Mouse (Mus musculus): ENCODE measurements around the gene Haspin.
A peak's percentile ranks its signal among the peaks of the same experiment; 100 is the strongest.

Haspin gene

GRCm38 (mm10) chr11:73137591-73138501 is at the start of gene Haspin:
Gene Haspin (minus strand): TSS chr11:73138294.
- no peak for DNase-seq (ENCODE audit: extremely low read depth, low read depth, low spot score)

- DNase-seq (ENCODE audit: extremely low read depth, low read depth, low spot score), result no peak
Measured at GRCm38 (mm10) chr11:73187231-73187630, 49.1 kb upstream of the Haspin start.

DNA sequence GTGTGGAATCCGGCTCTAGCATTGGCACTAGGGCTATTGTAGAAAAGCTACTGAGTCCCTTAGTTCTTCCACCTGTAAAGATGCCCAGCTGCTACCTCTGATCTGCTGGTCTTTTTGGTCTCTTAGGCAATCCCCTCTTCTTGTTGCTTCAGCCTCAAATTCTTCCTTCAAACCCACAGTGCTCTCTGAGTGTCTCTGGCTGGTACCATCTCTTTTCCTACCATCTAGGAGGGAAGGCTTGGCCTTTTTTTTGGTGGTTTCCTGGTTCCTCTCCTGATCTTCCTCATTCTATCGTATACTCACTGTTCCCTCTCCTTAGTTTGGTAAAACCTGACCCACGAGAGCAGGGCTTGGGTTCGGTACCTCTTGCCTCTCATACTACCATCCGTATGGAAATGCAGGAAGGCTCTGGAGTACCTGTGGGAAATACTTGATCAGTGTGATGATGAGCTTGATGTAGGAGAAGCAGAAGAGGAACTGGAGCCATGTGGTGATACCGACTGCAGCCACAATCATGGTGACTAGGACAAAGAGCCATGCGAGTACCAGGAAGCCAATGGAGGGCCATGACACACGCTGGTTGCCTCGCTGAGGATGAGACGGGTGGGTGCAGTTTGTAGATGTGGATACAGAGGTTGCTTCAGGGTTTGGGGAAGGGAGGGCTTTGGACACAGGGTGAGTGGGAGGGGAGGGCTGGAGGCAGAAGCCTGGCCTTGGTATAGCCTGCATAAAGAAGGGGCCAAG is 48.0 kb upstream of the Haspin start:
- DNase-seq (ENCODE audit: extremely low read depth, low read depth, low spot score), result no peak

DNA sequence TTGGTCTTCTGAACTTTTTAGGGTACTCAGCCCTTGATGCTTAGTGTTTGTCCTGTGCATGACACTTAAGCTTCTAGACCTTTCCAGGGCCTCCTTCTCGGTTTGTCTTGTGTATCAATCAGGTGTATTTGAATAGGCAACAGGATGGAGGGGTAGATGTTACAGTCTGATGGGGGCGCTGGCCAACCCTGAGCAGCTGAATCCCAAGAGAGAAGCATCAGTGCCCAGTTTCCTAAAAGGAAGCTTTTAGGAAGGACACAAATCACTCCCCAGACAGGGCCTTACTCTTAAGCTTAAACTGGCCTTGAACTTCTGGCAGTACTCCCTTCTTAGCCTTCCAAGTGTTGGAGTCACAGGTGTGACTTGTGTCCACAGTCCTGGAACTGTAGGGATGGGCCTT is 39.8 kb upstream of the Haspin start:
- DNase-seq (ENCODE audit: extremely low read depth, low read depth, low spot score), result no peak

- DNase-seq (ENCODE audit: extremely low read depth, low read depth, low spot score), result no peak
Measured at GRCm38 (mm10) chr11:73177509-73177875, 39.4 kb upstream of the Haspin start.

- DNase-seq (ENCODE audit: extremely low read depth, low read depth, low spot score), result no peak
Measured at GRCm38 (mm10) chr11:73176608-73177508, 38.8 kb upstream of the Haspin start, which contains the start of the genes Emc6 and Tax1bp3. Gene Emc6 (minus strand): TSS chr11:73177037. Gene Tax1bp3 (plus strand): TSS chr11:73177083.

DNA sequence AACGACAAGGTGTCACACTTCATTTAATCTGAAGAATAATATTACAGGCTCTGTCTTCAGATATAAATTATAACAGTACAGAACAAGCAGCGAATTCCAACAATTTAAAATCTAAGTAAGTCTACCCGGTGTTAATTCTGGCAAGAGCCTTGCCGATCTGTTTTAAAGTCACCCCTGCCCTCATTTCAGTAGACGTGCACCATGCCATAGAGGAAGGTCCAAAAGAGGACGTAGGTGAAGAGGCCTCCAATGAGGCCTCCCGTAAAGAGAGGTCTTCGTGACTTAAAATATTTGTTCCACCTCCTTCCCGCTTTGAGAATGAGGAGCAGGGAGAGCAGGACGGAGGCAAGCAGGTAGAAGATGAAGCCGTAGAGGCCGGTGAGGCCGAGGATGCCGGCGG is 38.1 kb upstream of the Haspin start:
- no peak for DNase-seq (ENCODE audit: extremely low read depth, low read depth, low spot score)

DNA sequence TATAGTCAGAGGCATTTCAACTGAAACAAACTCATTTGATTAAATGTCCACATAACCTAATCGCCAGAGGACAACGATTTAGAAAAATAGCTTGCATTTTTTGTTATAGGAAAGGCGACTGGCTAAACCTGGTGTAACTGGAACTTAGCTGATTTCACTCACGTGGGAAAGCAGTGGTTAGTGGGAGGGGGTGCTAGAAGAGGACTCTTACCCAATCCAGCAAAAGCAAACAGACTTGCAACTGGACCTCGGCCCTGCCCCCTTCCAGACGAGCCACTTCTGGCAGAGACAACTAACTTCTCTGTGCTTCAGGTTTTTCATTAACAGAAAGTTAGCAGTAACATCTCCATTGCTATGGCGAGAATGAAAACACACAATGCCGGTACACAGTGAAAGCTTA is 37.5 kb upstream of the Haspin start:
- no peak for DNase-seq (ENCODE audit: extremely low read depth, low read depth, low spot score)

DNA sequence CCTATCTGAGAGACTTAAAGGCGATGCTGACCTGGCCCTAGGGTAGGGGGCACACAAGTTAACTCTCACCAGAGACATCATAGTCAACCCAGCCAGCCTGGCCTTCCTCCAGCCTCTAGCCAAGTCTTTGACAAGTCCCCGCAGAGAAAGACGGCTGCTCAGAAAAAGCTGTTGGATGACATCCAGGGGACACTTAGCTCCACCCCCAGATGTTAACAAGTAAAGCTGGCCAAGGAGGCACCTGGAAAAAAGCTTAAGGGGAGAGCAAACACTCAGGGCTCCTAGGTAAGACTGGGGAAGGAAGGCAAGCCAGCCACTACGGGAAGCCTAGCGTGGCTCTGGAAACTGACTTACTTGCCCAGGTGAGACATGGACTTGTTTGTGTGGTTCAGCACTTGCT is 34.1 kb upstream of the Haspin start:
- DNase-seq (ENCODE audit: extremely low read depth, low read depth, low spot score), result peak; percentile 65

GRCm38 (mm10) chr11:73169231-73169630 is 31.1 kb upstream of the Haspin start:
- DNase-seq (ENCODE audit: extremely low read depth, low read depth, low spot score), result no peak

DNA sequence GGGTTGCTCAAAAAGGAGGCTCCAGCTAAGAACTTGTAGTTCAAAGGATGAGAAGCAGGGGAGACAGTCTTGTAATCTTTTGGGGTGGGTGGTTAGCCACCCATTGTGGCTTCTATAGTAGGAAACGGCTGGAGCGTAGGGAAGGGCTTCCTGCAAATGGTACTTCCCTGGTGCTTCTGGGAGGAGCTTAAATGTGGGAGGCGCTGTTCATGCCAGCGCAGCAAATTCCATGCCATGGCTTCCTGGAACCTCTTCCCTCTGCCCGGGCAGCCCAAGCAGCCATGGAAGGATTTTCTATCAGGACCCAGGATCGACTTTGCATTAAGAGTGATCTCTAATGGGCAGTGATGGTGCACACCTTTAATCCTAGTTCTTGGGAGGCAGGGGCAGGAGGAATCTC is 30.5 kb upstream of the Haspin start:
- no peak for DNase-seq (ENCODE audit: extremely low read depth, low read depth, low spot score)

- no peak for DNase-seq (ENCODE audit: extremely low read depth, low read depth, low spot score)
Measured at GRCm38 (mm10) chr11:73168071-73168470, 30.0 kb upstream of the Haspin start.

- no peak for DNase-seq (ENCODE audit: extremely low read depth, low read depth, low spot score)
Measured at GRCm38 (mm10) chr11:73162284-73162683, 24.2 kb upstream of the Haspin start.

GRCm38 (mm10) chr11:73161616-73162015 is 23.5 kb upstream of the Haspin start:
- no peak for DNase-seq (ENCODE audit: extremely low read depth, low read depth, low spot score)

GRCm38 (mm10) chr11:73160811-73161200 is 22.7 kb upstream of the Haspin start:
- DNase-seq (ENCODE audit: extremely low read depth, low read depth, low spot score), result no peak

DNA sequence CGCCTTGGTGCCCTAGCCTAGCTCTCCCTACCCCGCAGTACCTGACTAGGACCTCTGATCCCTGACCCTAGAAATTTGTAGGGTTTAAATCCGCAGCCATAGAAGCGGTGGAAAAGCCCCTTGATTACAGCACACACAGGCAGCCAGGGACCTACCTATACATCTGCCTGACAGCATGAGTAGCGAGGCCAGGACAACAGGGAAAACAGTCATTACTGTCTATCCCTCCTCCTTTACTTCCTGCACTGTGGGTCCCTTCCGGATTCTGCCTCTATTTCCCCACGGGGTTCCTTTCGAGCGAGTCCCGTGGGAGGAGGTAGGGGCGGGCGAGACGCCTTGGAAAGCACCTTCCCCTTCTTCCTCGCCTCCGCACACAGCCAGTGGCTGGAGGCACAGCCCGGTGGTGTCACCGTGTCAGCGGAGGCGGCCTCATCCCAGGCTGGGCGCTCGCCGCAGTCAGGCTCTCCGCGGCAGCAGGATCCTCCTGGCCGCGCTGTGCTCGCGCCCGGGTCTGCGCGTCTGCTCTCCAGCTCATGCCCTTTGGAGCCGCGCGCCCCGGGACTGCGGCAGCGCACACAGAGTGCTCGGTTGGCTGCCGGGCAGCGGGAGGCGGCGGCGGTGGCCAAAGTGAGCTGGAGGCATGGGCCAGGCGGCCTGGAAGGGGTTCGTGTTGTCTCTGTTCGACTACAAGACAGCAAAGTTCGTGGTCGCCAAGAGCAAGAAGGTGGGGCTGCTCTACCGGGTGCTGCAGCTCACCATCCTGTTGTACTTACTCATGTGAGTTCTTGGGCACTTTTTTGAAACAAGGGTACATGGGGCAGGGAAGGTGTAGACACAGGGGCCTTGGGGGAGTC is 22.1 kb upstream of the Haspin start, which contains the start of gene P2rx5:
Gene P2rx5 (plus strand): TSS at position 465 of the 854 bp plus-strand sequence.
- no peak for DNase-seq (ENCODE audit: extremely low read depth, low read depth, low spot score)

DNA sequence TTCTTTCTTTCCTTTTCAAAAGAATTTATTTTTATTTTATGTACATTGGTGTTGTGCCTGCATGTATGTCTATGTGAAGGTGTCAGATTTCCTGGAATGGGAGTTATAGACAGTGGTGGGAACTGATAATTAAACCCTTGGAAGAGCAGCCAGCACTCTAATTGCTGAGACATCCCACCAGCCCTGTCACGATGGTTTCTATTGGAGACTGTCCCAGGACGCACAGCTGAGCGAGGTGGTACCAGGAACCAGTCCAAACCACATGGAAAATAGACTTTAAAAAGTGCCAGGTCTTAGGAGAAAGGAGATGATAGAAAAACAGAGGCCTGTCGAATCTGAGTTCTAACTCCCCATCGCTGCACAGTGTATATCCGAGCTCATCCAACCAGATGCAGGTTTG is 17.0 kb upstream of the Haspin start:
- DNase-seq (ENCODE audit: extremely low read depth, low read depth, low spot score), result no peak

DNA sequence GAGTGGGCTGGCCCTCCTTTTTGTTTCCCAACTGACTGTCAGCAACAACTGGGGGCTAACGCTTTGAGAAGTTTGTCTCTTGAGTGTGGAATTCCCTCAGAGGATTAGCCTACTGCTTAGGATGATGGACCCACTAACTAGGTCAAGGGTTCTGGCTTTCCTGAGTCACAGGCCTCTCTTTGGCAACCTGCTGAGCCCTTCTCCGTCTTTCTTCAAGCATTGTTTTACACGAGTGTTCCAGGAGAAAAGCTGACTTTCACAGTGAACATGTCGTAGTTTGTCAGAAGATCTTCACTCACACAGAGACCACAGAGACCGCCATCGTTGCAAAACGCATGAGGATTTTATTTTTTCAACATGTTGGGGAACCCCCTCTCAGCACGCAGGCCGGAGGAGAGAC is 10.1 kb upstream of the Haspin start:
- DNase-seq (ENCODE audit: extremely low read depth, low read depth, low spot score), result no peak

DNA sequence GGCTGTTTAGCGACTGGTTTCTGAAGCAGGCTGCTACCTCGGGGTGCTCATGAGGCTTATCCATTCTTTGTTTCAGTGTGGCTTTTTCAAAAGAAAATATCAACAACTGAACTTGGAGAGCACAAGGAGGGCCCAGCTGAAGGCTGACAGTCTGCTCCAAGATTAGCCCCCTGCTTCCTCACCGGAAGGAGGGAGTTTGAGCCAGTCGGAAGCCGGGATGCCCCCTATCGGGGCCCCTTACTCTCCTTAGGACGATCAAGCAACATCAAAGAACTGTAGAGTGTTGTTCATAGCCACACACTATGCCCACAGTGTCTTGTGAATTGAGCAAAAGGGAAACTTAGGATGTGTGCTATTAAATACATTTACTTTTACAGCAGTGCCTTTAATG is 8.9 kb upstream of the Haspin start:
- no peak for DNase-seq (ENCODE audit: extremely low read depth, low read depth, low spot score)
